Mouse (Mus musculus): ENCODE results near the gene Lgsn. TPM values are rescaled to one million over a fixed set of nuclear protein-coding genes. Genes with fewer than 3 reads are reported as not detected.

The Lgsn gene
- polyA plus RNA-seq, 1 experiment = not detected

DNA sequence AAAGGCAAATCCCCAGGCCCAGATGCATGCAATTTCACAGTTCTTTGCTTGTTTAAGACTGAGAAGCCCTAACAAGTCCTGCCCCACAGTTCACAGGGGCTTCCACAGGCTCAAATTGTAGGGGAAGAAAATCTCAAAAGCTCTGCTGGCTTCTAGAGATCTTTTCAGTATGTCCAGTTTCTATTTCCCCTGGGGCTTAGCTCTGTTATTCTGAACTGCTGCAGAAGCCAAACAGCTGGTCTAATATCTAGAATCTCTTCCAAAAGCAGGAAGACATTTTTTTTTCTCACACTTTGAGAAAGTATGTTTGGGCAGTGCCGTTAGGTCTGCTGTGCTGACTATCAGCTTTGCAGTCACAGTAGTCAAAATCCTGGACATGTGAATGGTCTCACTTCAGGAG lies 38.6 kb downstream of the Lgsn start:
- no peak for DNase-seq (ENCODE audit: low spot score)

DNA sequence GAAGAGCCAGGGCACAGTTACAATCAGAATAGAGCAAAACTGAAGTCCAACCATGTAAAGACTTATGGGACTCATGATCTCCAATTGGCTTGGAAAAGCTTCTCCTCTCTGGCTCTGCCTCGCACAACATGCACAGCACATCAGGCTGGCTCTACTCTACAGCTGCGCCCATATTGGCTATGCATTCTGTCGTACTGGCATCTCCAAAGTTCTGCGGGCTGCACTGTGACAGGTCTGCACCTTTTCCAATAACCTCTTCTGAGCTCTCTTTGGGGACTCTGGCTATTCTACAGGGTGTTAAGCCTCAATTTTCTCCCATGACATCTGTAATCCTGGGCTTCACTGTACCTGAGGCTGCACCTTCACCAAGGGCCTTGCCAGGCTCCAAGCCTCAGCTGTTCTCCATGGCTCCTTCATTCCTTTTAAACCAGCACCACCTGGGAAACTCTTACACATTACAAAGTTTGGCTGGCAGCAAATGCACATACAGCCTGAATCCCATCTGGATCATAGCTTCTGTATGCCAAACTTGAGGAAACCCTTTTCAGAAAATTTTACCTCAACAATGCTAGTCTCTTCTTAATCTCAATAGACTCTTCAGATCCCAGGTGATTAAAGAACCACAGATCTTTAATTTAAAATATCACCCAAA lies 44.5 kb downstream of the Lgsn start:
- no peak for DNase-seq (ENCODE audit: low spot score)

DNA sequence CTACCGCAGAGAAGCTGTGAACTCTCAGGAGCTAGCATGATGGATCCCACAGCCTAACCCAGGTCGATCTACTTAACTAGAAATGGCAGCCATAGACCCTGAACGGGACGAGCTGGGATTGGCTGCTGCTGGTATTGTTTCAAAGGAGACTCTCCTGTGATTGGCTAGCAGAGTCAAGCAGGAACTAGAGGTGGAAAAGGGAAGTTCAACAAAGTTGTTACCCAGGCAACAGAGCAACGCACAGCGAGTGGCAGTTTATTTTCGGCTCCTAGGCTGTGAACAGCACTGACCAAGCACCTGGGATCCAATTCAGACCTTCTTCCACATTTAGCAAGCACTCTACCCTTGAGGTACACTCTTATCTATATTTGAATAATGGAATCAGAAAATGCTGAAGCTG lies 46.4 kb downstream of the Lgsn start, which contains the start of the genes 4931428L18Rik and Pih1d3:
4931428L18Rik (minus strand) TSS at position 121 of the 400 bp plus-strand sequence.
Pih1d3 (plus strand) TSS at position 275 of the 400 bp plus-strand sequence.
- no peak for DNase-seq (ENCODE audit: low spot score)

DNA sequence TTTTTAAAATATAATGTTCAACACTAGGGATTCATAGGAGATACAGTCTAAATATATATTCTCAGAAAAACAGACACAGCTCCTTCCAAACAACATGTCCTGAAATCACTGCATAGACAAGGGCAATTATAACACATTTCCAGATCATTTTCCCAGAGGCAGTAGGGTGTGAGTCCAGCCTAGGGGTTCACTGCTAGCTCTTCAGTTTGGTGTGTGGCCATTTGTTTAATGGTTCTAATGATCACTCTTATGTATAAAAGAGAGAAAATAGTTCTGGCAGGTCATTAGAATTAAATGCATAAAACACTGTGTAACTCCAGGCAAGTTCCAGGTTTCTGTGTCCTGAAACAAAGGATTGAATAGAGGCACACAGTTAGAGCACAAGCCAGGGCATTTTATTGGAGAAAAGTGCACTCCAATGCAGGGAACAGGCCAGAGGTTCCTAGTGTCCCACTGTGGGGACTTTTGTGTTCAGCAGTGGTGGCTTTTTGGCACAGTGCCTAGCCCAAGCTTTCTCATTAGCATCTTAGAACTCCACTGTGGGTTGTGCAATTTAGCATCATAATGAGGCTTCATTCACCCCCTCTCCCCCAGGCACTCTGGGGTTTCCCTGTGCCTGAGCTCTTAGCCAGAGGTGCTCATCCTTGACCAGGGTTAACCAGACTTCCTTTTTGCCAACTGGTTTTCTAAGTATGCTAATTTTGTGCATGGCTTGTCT lies 57.3 kb downstream of the Lgsn start:
- DNase-seq (ENCODE audit: low spot score) = no peak

Other genes with a start within 250 kb of the Lgsn start
- gene AC153137.1, start 198.4 kb upstream of the Lgsn start, polyA plus RNA-seq (2012; rRNA removed) = 0.10 TPM in 1 of 2 replicates, not detected in the other
- 0.07 and 0.10 TPM in 2 replicates for gene 4931428L18Rik, start 46.3 kb downstream of the Lgsn start, polyA plus RNA-seq (2012; rRNA removed)
- not detected in 2 replicates for gene Pih1d3, start 46.4 kb downstream of the Lgsn start, polyA plus RNA-seq (2012; rRNA removed)